Mouse (Mus musculus) granulocyte monocyte progenitor cell, adult 5-6 weeks (primary cell): ENCODE measurements at regions not wholly inside any gene's neighbourhood (a gene's known extent, or its start where the extent isn't known, plus 50 kb on each side); places are given as distances from the start of the nearest gene placed in this dataset.

ENCODE experiments used
- ATAC-seq: replicated peaks from 2 replicates; pipeline ENCODE4 v1.8.0; 2016; ENCODE audit warnings: mild to moderate bottlenecking, moderate TSS enrichment, inconsistent platforms; ENCODE audit not compliant: poor library complexity, severe bottlenecking

DNA sequence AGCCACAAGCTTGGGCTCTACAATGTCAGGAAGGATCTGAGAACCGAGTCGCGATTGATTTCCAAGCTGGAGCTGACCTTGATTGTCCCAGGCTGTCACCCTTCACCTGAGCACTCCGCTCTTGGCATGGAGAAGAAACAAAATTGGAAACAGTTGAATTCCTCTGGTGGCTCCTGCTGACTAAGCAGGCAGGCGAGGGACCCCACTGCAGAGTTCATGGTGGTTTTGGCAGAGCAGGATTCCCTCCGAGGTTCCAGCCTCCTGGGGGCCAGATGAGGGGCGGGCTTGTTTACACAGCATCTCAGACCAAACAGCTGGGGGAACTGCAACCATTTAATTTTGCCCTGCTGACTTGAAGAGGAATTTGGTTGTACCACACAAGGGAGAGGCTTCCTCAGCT lies 224.0 kb upstream of the Adamts9 start:
- no peak for ATAC-seq

DNA sequence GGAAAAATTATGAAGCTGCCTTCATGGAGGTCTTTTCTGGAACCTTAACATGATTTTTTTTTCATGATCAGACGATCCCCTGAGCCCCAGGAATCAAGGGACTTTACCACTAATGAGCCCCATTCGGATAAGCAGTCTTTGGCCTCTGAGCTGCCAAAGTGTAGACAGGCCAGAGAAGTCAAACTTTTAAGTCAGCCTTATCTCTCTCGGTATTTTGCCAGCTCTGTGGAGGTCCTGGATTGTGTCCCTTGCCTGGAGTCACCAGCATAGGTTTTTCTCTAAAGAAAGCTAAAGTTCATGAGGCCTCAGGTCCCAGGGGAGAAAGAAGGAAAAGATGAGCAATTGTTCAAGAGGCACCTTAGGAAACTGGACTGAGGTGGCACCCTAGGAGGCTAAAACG lies 222.7 kb upstream of the Adamts9 start:
- no peak for ATAC-seq

GRCm38 (mm10) chr6:93152431-93153208 lies 209.3 kb upstream of the Adamts9 start:
- ATAC-seq, result no peak

DNA sequence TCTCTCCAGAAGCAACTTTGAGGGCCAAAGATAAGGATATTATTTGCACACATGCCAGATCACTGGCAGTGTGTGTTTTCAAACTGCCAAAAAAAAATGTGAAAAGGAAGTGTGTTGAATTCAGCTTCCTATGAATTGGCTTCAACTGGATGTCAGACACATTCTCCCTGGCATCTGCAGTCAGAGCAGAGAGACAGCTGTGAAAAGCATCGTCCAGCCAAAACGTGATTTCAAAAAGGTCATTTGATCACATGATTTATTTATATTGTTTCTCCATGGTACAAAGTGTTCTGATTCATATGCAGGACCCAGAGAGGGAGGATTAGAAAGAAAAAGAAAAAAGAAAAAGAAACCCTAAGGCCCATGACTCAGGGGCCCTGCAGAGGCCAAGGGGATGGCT lies 207.2 kb upstream of the Adamts9 start:
- ATAC-seq, result no peak

DNA sequence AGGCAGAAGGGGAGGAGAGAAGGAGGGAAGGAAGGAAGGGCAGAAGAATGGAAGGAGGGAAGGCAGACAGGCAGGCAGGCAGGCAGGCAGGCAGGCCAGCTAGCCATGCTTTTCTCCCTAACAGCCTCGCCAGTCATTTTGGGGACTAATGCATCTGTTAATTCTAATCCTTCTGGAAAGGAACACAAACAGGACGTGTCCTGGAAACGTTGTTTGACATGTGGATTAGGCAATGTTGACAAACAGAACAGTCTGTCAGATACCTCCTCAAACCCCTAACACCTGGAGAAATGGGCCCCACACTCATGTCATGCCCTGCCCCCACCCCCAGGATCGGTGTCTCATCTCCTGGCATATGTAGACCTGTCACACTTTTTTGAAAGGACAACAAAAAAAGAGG lies 206.7 kb upstream of the Adamts9 start:
- ATAC-seq, result no peak

- no peak for ATAC-seq
These were observed 197.0 kb upstream of the Adamts9 start for GRCm38 (mm10) chr6:93140331-93140731.

GRCm38 (mm10) chr6:93133940-93134339 lies 190.6 kb upstream of the Adamts9 start:
- ATAC-seq, result no peak

GRCm38 (mm10) chr6:93130946-93131685 lies 187.8 kb upstream of the Adamts9 start:
- no peak for ATAC-seq

GRCm38 (mm10) chr6:93119482-93119881 lies 176.2 kb upstream of the Adamts9 start:
- no peak for ATAC-seq

- no peak for ATAC-seq
These were observed 170.1 kb upstream of the Adamts9 start for GRCm38 (mm10) chr6:93113361-93113760.

- ATAC-seq, result no peak
These were observed 151.6 kb upstream of the Adamts9 start for GRCm38 (mm10) chr6:93094730-93095360.

DNA sequence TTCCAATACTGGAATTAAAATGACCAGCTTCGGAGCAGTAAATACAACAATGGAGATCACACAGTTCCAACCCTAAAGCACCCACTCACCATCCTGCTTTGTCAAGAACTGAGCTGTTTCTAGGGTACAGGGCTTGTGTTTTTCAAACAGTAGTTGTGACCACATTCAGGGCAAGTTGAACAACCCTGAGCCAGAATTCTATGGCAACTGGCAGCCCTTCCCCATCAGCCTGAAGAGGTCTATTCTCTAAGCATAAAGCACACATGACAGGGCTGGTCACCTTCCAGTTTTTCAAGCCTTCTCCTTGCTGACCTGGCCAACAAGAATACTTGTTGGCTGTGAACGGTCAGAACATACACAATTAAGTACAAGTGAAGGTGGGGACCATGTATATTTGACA lies 150.5 kb upstream of the Adamts9 start:
- ATAC-seq, result no peak

DNA sequence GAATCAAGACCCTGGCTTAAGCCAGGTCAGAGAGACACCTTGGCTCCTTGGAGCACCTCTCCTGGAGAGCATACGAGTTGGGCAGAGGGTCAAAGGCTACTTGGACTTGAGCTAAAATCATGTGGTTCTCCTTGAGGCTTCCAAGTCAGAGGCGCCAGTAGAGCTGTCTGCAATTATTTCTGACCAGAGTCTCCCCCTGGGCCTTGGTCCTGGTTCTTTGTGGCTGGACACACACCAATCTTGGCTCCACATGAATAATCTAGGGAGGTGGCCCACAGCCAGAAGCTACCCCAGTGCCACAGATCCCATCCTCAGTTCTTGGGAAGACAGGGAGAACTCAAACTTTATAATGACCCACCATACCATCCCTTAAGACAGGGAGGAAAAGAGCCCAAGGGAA lies 144.0 kb upstream of the Adamts9 start:
- no peak for ATAC-seq

- no peak for ATAC-seq
These were observed 141.0 kb upstream of the Adamts9 start for GRCm38 (mm10) chr6:93084286-93084685.

- ATAC-seq, result no peak
These were observed 140.4 kb upstream of the Adamts9 start for GRCm38 (mm10) chr6:93083716-93084115.

DNA sequence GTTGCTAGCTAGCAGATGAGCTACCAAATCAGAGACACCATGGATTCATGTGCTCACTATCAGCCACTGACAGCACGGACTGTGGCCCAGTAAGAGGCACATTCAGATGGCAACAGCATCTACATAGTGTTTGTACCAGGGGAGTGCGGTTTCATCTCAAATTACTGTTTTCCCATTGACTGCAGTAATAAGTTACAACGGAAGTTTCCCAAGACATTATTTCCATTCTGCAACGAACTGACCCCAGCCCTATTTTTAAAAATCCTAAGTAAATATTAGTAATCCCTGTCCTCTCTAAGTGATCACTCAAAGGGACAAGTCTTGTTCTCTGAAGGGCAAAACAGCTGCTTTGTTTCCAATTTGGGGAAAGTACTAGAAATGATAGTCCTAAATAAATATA lies 138.9 kb upstream of the Adamts9 start:
- no peak for ATAC-seq

DNA sequence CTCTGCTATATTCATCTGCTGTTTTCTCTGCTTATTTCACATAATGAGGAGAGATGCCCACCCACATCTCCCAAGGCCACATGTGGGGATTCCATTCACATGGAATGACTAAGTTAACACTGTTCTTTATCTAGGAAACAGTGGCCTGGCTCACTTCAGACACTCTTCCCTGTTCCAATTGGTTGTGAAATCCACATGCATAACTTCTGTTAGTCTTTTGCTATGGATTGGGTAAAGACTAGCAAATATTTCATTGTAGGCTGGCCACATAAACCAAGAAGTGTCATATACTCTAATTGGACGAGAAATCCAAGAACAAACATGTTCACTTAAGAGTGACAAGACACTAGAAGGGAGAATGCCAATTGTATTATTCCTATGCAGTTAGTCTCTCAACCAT lies 133.4 kb upstream of the Adamts9 start:
- no peak for ATAC-seq

DNA sequence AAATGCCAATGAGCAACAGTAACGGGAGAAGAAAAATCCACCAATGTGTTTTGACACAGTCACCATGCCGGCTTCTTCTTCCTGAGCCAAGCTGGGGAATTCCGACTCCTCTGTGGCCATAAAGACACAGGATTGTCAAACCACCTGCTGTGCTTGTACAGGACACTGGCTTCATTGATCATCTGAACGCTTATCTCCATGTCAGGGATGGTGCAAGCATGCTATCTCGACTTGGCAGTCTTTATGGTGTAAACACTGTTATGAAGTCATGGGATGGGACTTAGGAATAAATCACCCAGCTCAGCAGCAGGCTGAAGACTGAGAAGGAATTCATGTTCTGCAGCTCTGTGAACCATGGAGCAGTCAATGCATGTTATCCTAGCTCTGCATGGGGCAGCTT lies 132.6 kb upstream of the Adamts9 start:
- ATAC-seq, result peak; percentile 17; the same call in 1 of the 2 replicates

DNA sequence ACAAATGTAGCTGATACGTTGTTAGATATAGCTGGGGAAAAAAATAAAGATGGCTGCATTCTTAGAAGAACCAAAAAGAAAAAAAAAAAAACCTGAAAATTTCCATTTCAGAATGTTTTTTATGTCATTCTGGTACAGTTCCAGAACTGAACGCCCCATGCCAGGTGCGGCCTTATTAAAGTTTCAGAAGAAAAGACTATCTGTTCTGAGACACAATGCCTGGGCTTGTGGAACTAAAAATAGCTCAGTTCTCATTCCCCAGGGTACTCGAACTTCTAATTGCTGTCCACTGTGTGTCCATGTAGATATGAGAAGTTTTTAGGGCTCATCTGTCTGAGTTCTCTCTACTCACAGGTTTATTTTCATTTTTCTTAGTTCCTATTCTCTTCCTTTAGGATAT lies 131.7 kb upstream of the Adamts9 start:
- ATAC-seq, result no peak

DNA sequence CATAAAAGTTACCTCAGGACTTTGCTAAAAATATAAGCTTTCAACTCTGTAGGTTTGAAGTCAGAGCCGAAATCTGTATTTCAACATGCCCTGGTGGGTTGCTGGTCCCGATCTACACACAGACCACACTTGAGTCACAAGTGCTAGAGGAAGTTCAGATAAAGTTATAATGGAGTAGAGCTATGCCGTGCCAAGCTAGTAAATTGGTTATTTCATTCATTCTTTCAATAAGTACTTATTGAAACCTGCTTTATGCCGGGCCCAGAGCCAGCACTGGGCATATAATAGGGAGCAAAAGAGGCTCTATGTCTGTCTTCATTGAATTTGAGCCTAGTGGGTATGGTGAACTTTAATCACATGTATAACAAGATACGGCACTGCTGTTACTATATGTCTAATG lies 127.6 kb upstream of the Adamts9 start:
- ATAC-seq, result no peak

GRCm38 (mm10) chr6:93067808-93068207 lies 124.5 kb upstream of the Adamts9 start:
- ATAC-seq, result peak; percentile 48
